Mouse (Mus musculus): ENCODE data around the gene Tgfbr3.

The Tgfbr3 gene

DNA sequence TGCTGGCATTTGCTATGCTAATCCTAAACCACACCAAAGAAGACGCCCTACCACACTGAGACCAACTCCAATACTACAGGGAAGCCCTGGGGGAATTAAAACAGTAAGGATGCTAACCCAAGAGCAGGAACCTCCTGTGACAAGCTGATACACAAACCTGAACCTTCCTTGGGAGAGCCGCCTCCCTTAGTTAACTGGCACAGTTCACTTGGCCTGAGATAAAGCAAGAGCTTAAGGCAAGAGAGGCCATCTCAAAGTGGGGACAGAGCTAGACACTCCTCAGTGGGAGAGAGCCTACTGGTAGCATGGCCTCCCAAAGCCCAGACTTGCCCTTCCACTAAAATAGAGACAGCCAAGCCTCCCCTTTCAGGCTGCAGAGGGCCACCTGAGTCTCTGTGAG, 79.4 kb downstream of the Tgfbr3 start:
- no peak for DNase-seq (ENCODE audit: low spot score)

GRCm38 (mm10) chr5:107207911-107208310, 81.5 kb downstream of the Tgfbr3 start:
- no peak for DNase-seq (ENCODE audit: low spot score)

DNA sequence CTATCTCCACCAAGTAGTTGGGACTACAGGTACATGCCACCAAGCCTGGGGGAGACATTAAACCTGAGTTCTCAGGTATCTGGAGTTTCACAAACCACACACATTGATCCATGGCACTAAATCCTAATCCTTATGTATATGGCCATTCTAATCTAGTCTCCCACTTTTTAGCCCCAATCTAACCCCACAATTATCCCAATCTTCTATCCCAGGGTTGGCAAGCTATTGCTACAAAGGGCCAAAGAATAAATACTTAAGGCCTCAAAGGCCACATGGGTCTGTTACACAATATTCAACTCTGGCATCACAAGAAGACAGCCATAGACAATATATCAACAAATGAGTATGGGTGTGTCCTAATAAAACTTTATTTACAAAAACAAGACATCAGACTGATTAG, 85.1 kb downstream of the Tgfbr3 start:
- DNase-seq (ENCODE audit: low spot score), result no peak

- no peak for DNase-seq (ENCODE audit: low spot score)
These were observed 86.4 kb downstream of the Tgfbr3 start for GRCm38 (mm10) chr5:107202801-107203559.

DNA sequence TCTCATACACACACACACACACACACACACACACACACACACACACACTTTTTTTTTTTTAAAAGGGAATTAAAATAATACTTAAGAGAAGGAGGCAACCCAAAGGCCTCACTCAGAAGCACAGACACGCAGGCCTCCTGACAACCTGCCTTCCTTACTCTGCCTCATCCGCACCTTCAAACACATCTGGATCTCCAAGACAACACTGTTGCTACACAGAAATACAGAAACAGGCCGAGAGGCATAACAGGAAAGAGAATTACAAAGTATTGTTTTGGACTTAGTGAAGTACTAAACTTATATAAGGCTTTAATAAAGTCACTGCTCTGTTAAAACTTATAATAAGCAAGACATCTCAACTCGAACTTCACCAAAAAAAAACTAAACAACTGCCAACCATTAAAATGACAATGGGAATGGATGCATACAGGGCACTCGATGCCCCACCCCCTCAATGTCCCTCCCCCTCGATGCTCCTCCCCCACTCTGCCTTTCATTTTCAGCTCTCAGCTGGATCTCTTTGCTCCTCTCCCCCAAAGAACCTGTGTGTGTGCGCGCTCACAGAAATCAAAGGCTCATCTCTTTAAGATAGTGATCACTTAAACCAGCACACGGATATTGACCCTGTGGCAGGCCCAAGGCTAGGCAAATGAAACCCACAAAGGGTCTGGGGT, 87.8 kb downstream of the Tgfbr3 start:
- no peak for DNase-seq (ENCODE audit: low spot score)

DNA sequence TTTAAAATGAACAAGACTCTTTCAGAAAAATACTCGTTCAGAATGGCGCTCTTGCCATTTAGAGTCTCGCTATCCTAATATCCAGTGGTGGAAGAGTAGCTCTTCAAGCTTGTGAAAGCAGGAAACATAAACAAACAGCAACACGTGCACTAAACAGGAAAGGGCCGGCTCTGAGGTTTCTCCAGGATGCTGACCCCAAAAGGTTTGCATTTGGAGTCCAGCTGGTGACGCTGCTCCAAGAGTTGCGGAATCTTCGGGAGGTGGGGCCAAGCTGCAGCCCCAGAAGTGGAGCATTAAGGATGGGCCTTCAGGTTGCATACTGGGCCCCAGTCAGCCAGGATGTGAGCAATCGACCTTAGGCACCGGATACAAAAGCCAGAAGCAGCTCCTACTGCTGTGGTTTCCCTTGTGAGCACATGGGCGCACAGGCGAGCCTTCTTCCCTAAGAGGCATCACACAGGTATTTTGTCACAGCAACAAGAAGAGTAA, 88.5 kb downstream of the Tgfbr3 start:
- no peak for DNase-seq (ENCODE audit: low spot score)

GRCm38 (mm10) chr5:107200221-107200635, 89.2 kb downstream of the Tgfbr3 start:
- DNase-seq (ENCODE audit: low spot score), result no peak

DNA sequence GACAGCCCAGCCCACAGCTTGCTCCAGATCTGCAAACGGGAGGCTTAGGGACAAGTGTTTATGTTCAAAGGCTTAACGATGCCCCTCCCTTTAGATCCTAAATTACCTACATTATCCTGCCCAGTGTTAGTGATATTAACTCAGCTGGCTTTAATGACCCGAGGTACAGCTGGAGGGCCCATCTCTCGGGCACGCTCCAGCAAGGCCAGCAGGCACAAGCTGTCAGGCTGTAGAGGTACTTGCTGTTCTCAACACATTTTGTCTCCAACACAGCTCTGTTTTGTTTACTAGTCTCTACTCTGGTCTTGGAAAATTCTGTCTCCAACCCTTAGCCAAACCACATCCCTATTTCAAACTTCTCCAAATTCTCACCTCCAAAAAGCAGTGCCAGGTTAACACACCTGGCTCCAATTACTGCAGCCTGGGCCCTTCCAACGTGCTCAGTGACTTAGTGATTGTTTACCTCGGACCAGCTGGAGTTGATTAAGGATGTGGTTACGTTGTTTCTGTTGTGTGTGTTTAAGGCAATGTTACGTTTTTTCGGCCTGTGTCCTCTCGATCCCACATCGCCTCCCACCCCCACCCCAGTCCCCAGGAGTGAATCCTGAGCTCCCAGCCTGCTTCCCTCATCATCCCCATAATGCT, 93.6 kb downstream of the Tgfbr3 start:
- no peak for DNase-seq (ENCODE audit: low spot score)

GRCm38 (mm10) chr5:107193160-107193559, 96.3 kb downstream of the Tgfbr3 start:
- DNase-seq (ENCODE audit: low spot score), result no peak

DNA sequence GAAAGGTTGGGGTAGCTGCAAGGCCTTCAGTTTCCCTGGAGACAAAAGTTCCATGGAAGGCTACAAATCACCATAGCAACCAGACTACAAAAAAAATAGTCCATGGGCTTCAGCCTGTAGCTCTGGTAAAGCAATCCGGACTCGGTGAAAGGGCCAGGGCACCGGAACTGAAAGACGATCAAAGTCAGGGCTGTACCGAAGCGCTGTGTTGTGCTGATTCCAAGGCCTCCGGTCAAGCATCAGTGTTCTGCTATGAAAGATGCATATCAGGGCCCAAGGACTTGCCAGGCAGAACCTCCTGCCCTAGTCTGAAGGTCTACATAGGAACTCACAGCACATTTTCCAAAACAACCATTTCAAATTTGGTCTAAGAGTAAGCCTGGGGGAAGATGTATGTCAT, 97.1 kb downstream of the Tgfbr3 start:
- DNase-seq (ENCODE audit: low spot score), result no peak

DNA sequence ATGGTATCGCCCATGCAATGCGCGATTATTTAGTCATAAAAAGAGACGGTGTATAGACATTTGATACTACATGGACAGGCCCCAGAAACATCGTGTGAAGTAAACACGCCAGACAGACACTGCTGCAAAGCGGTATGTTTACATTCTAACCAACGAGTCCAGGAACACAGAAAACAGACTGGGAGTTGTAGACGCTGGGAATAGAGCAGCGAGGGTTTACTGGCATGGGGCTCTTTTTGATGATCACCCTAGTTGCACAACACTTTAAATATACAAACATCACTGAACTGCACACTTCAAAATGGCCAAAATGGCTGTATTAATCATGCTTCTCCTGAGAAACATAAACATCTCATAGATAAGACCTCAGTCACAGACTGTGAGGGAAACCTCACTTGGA, 100.9 kb downstream of the Tgfbr3 start:
- DNase-seq (ENCODE audit: low spot score), result no peak

DNA sequence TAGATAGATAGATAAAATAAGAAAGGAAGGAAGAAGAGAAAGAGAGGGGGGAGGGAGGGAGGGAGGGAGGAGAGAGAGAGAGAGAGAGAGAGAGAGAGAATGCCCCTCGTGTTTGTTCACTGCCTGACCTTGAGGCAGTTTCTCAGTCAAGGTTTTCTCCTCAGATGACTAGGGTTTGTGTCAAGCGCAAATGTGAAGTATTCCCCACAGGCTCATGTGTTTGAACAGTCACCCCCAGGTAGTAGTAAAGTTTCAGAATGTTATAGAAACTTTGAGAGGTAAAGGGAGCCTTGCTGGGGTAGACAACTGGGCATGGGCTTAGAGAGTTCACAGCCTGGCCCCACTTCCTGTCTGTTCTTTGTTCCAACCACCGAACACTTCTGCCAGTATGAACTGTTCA, 103.2 kb downstream of the Tgfbr3 start:
- DNase-seq (ENCODE audit: low spot score), result no peak

DNA sequence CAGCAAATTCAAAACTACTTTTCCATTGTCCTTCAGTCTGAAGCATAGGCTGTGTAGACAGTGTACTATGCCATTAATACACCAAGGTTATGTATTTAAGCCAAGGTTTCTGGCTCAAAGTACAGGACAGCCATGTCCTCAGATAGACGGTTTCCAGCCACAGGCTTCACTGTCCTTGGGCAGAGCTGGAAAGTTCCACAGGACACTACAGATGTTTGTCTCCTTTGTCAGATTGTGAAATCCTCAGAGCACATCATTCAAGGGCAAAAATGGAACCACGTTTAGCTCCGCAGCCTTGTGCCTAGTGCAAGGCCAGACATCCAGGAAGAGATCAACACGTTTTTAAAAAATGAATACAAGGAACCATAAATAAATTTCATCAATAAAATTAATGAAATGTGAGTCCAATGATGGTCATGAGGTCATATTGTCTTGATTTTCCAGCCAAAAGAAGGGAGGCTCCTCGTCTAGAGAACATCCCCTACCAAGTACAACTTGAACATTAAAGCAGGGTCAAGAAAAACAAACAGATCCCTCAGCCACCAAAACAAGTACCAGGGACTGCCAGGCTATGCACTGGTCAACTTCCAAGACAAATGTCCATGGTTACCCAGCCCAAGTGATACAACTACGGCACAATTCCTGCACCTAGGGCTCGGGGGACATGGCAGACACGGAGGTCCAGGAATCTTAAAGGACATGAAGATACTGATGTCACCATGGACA, 105.1 kb downstream of the Tgfbr3 start:
- no peak for DNase-seq (ENCODE audit: low spot score)

DNA sequence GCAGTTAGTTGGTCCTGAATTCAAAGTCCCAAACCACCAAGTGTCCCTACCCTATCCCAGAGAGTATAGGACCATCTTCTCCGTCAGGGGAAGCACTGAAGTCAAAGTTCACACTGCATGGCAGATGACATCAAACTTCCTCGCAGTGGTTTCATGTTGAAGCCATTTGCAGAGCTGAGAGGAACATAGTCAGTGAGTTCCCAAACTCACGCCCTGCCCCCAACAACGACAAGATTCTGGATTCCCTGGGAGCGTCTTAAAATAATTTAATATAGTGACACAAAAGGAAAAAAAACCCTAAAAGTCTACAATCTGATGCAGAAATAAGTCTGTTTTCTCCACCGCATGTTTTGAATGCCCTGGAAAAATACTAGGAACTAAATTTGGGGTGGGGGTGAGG, 105.9 kb downstream of the Tgfbr3 start:
- DNase-seq (ENCODE audit: low spot score), result no peak

GRCm38 (mm10) chr5:107182721-107183120, 106.7 kb downstream of the Tgfbr3 start:
- DNase-seq (ENCODE audit: low spot score), result no peak

DNA sequence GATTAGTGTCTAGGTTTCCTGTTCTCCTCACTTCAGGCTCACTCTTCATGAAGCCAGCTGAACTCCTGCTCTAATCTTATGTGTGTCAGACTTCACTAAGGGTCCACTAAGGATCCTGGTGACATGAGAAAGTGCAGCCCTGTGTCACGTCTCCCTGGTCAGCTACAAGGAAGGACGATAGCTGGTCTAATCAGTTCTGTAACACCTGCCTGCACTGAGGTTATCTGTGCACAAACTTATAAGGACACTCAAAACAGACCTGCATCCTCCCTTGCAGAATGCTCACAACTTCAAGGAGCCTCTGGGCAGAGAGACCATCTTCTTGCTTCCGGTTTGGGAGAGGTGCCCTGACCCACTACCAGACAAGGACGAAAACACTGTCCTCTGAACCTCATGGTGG, 107.6 kb downstream of the Tgfbr3 start:
- no peak for DNase-seq (ENCODE audit: low spot score)

DNA sequence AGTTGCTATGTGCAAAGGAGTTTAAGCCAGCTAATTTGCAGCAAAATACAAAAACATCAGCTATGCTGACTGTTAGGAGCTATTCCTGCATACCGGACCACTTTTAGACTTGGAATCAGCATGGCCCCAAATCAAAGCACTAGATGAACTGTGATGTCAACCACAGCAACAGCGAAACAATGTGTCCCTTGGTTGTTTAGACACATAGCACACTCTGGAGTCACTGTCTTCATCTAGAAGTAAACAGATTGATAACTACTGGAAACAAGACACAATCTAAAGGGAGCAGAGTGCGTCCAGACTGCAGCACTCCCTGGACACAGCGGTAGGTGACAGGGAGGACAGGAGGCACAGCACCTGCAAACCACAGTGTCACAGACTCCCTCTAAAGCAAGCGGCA, 110.2 kb downstream of the Tgfbr3 start:
- DNase-seq (ENCODE audit: low spot score), result no peak

DNA sequence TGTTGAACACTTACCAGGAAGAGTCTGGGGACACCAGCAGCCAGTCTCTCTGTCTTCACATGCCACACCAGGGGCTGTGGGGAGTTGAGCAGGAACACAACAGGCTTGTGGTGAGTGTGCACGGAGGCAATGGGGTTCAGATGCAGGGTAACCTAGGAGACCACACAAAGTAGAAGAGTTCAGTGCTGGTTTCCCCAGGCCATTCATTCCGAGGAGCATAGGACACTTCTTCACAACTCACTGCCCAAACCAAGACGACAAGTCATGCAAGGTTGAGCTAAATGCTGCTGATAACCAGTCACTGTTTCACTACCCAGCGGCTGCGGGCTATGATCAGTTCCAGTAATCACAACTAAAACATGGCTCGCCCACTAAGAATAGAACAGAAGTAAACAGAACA, 111.6 kb downstream of the Tgfbr3 start:
- DNase-seq (ENCODE audit: low spot score), result no peak

- DNase-seq (ENCODE audit: low spot score), result no peak
These were observed 112.2 kb downstream of the Tgfbr3 start for GRCm38 (mm10) chr5:107177248-107177647.

DNA sequence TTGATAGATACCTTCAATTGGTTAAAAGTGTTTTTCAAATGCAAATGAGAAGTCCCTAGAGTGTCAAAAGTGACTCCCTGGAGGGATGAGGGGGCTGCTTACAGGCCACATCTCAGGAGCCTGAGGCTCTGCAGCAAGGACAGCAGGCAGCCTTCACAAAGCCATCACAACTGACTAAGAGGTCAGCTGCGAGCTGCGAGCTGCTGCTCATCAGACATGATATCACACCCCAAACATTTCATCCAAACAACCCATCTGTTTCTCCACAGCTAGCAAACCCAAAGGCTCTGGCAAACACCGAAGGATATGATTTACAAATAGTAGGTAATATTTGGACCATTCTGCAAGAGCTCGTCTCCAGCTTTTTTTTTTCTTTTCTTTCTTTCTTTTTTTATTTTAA, 112.6 kb downstream of the Tgfbr3 start:
- no peak for DNase-seq (ENCODE audit: low spot score)

DNA sequence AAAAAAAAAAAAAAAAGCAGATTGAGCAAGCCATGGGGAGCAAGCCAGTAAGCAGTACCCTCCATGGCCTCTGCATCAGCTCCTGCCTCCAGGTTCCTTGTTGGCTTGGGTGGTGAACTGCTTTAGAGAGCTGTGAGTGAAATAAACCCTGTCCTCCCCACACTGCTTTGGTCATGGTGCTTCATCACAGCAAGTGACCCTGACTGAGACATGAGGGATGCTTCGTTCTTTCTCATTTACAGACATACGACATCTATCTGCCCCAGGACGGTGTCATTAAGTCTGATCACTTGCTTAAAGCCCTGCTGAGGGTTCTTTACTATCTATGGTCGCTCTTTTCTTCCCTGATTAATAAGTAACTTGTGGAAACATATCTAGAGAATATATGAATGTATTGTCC, 113.2 kb downstream of the Tgfbr3 start:
- DNase-seq (ENCODE audit: low spot score), result no peak

DNA sequence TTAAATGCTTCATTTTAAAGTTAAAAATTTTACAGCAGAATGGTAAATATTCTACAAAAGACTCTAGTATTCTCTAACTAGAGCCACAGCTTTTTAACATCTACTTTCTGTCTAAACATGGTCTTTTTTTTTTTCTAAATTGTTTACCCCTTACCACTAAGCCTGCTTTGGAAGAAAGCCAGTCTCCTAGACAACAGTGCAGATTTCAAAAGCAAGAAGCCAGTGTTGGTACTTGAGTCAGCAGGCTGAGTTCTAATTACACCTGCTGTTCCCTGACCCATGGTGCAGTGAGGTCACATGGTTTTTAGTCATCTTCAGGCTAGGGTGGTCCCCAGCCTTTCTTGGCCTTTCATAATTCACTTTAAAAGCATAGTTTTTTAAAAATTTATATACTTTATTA, 115.2 kb downstream of the Tgfbr3 start:
- DNase-seq (ENCODE audit: low spot score), result no peak

GRCm38 (mm10) chr5:107173483-107173882, 115.9 kb downstream of the Tgfbr3 start:
- DNase-seq (ENCODE audit: low spot score), result no peak

Data from ovary, postnatal 10 days (tissue).